Mouse (Mus musculus) liver, embryonic 16.5 days (tissue): ENCODE results near the gene Gpt2. TPM values are rescaled to one million over a fixed set of nuclear protein-coding genes. Genes with fewer than 3 reads are reported as not detected.

ENCODE experiments used
- ATAC-seq: fragments of 200-750 bp; cut with Nextera tagmentation; 2 replicates; pipeline ENCODE4 v1.8.0; 2017; ENCODE audit warnings: low read depth, mild to moderate bottlenecking, moderate number of reproducible peaks, moderate library complexity
- H3K27ac ChIP-seq: fragments of 300-500 bp; sonication (generic); 2 replicates; pipeline ENCODE4 v1.5.1; 2014; ENCODE audit warnings: mild to moderate bottlenecking, low read length
- H3K27me3 ChIP-seq: fragments of 300-500 bp; sonication (generic); 2 replicates; pipeline ENCODE4 v1.6.1; 2014; ENCODE audit warnings: low read depth, low read length, mixed read lengths; ENCODE audit not compliant: control insufficient read depth, insufficient read depth
- H3K36me3 ChIP-seq: fragments of 300-500 bp; sonication (generic); 2 replicates; pipeline ENCODE4 v1.6.1; 2014; ENCODE audit warnings: mild to moderate bottlenecking; ENCODE audit not compliant: control insufficient read depth, insufficient read depth
- H3K4me1 ChIP-seq: fragments of 300-500 bp; sonication (generic); 2 replicates; pipeline ENCODE4 v1.6.1; 2014; ENCODE audit warnings: low read depth, low read length, mixed read lengths; ENCODE audit not compliant: control insufficient read depth
- H3K4me2 ChIP-seq: fragments of 300-500 bp; sonication (generic); 2 replicates; pipeline ENCODE4 v1.6.1; 2014; ENCODE audit warnings: low read depth, low read length, mixed read lengths
- H3K4me3 ChIP-seq: fragments of 300-500 bp; sonication (generic); 2 replicates; pipeline ENCODE4 v1.5.1; 2014; ENCODE audit warnings: low read depth, mild to moderate bottlenecking, low read length
- H3K9ac ChIP-seq: fragments of 300-500 bp; sonication (generic); 2 replicates; pipeline ENCODE4 v1.6.1; 2014; ENCODE audit warnings: low read depth, low read length
- H3K9me3 ChIP-seq: fragments of 300-500 bp; sonication (generic); replicated peaks from 2 replicates; pipeline ENCODE4 v1.6.1; 2016; ENCODE audit warnings: low read length; ENCODE audit not compliant: control insufficient read depth
- WGBS: fragments of 180-500 bp; shearing (Covaris S2); extraction: QIAGEN DNeasy Blood & Tissue Kit; methylation state at CpG from one replicate; pipeline ENCODE4 v1.1.7; 2014; ENCODE audit not compliant: insufficient replicate concordance; 5-methylcytosine and 5-hydroxymethylcytosine counted together
- polyA plus RNA-seq: library from polyadenylated mRNA; unstranded; fragments of >200 nt; fragmentation: Nextera tagmentation; extraction: Ambion mirVana; gene quantifications from 2 replicates; pipeline ENCODE4 v1.2.1, GENCODE M21; 2015

Gene Gpt2
- polyA plus RNA-seq, 1 experiment from 2014 or later: 27.1 TPM

- no peaks in the 10 kb centered on the region for H3K36me3 ChIP-seq
- H3K9me3 ChIP-seq: no peaks in the 10 kb centered on the region
- H3K9ac ChIP-seq: no peak overlapping the region
- H3K4me1 ChIP-seq: no peaks in the 10 kb centered on the region; the same call in none of the 2 replicates
- WGBS: 69% methylated on average over 6 of the region's 6 CpGs
- H3K27me3 ChIP-seq: no peaks in the 10 kb centered on the region
- H3K4me2 ChIP-seq: no peak overlapping the region
- no peak for ATAC-seq
- H3K27ac ChIP-seq: no peak overlapping the region
- H3K4me3 ChIP-seq: no peak overlapping the region
These were observed 12.3 kb downstream of the Gpt2 start for GRCm38 (mm10) chr8:85504704-85505103.

- H3K27ac ChIP-seq: peak overlapping the region; percentile 50
- no peaks in the 10 kb centered on the region; the same call in none of the 2 replicates for H3K4me1 ChIP-seq
- WGBS: 55% methylated on average over 4 of the region's 4 CpGs
- H3K27me3 ChIP-seq: no peaks in the 10 kb centered on the region
- H3K36me3 ChIP-seq: no peaks in the 10 kb centered on the region
- peak; percentile 73 for ATAC-seq
- H3K9me3 ChIP-seq: no peaks in the 10 kb centered on the region
- H3K4me2 ChIP-seq: no peak overlapping the region
- H3K9ac ChIP-seq: no peak overlapping the region
- H3K4me3 ChIP-seq: no peak overlapping the region
These were observed 14.2 kb downstream of the Gpt2 start for GRCm38 (mm10) chr8:85506620-85507019.

- H3K4me2 ChIP-seq: no peak overlapping the region
- WGBS: 58% methylated on average over 4 of the region's 4 CpGs
- no peak overlapping the region for H3K4me3 ChIP-seq
- no peak overlapping the region for H3K9ac ChIP-seq
- no peak overlapping the region for H3K27ac ChIP-seq
- no peaks in the 10 kb centered on the region; the same call in none of the 2 replicates for H3K4me1 ChIP-seq
- H3K27me3 ChIP-seq: no peaks in the 10 kb centered on the region
- H3K36me3 ChIP-seq: no peaks in the 10 kb centered on the region
- H3K9me3 ChIP-seq: no peaks in the 10 kb centered on the region
- no peak for ATAC-seq
These were observed 16.3 kb downstream of the Gpt2 start for GRCm38 (mm10) chr8:85508661-85509060.

- no peaks in the 10 kb centered on the region for H3K36me3 ChIP-seq
These were observed 19.9 kb downstream of the Gpt2 start for GRCm38 (mm10) chr8:85512234-85512633.

GRCm38 (mm10) chr8:85513283-85513682, 20.9 kb downstream of the Gpt2 start:
- H3K27ac ChIP-seq: no peak overlapping the region
- no peaks in the 10 kb centered on the region for H3K27me3 ChIP-seq
- no peak overlapping the region for H3K4me2 ChIP-seq
- ATAC-seq: no peak
- no peaks in the 10 kb centered on the region for H3K4me1 ChIP-seq
- no peak overlapping the region for H3K4me3 ChIP-seq
- WGBS: 72% methylated on average over 4 of the region's 4 CpGs
- H3K36me3 ChIP-seq: no peaks in the 10 kb centered on the region
- H3K9ac ChIP-seq: no peak overlapping the region
- H3K9me3 ChIP-seq: no peaks in the 10 kb centered on the region

More at GRCm38 (mm10) chr8:85512234-85512633, 19.9 kb downstream of the Gpt2 start:
- no peaks in the 10 kb centered on the region for H3K4me1 ChIP-seq
- H3K9me3 ChIP-seq: no peaks in the 10 kb centered on the region
- H3K27me3 ChIP-seq: no peaks in the 10 kb centered on the region
- 77% methylated on average over 8 of the region's 8 CpGs for WGBS
- no peak overlapping the region for H3K9ac ChIP-seq
- no peak overlapping the region for H3K4me2 ChIP-seq
- no peak overlapping the region for H3K27ac ChIP-seq
- H3K4me3 ChIP-seq: no peak overlapping the region
- no peak for ATAC-seq

GRCm38 (mm10) chr8:85515391-85515790, 23.0 kb downstream of the Gpt2 start:
- H3K36me3 ChIP-seq: no peaks in the 10 kb centered on the region
- H3K9ac ChIP-seq: no peak overlapping the region
- no peak overlapping the region for H3K4me2 ChIP-seq
- H3K4me1 ChIP-seq: no peaks in the 10 kb centered on the region
- no peaks in the 10 kb centered on the region for H3K27me3 ChIP-seq
- H3K27ac ChIP-seq: no peak overlapping the region
- ATAC-seq: 0 out of 2 replicates have a peak, but pooled peaks have one; percentile 24
- no peaks in the 10 kb centered on the region for H3K9me3 ChIP-seq
- H3K4me3 ChIP-seq: no peak overlapping the region
- WGBS: 49% methylated on average over 7 of the region's 7 CpGs

GRCm38 (mm10) chr8:85517336-85517735, 25.0 kb downstream of the Gpt2 start:
- no peak overlapping the region for H3K4me3 ChIP-seq
- H3K9me3 ChIP-seq: no peaks in the 10 kb centered on the region
- no peaks in the 10 kb centered on the region for H3K36me3 ChIP-seq
- no peaks in the 10 kb centered on the region for H3K27me3 ChIP-seq
- no peak overlapping the region for H3K9ac ChIP-seq
- H3K4me1 ChIP-seq: no peaks in the 10 kb centered on the region
- no peak for ATAC-seq
- H3K27ac ChIP-seq: no peak overlapping the region
- 70% methylated on average over 4 of the region's 4 CpGs for WGBS
- no peak overlapping the region for H3K4me2 ChIP-seq

GRCm38 (mm10) chr8:85517956-85518355, 25.6 kb downstream of the Gpt2 start:
- no peak for ATAC-seq
- H3K9ac ChIP-seq: no peak overlapping the region
- H3K4me1 ChIP-seq: no peaks in the 10 kb centered on the region
- 66% methylated on average over 10 of the region's 10 CpGs for WGBS
- no peaks in the 10 kb centered on the region for H3K27me3 ChIP-seq
- no peak overlapping the region for H3K4me2 ChIP-seq
- no peak overlapping the region for H3K4me3 ChIP-seq
- no peaks in the 10 kb centered on the region for H3K9me3 ChIP-seq
- H3K36me3 ChIP-seq: no peaks in the 10 kb centered on the region
- no peak overlapping the region for H3K27ac ChIP-seq

GRCm38 (mm10) chr8:85520586-85520985, 28.2 kb downstream of the Gpt2 start:
- Histone ChIP-seq H3K9me3 (no peaks in the 10 kb centered on the region), H3K4me2 (no peak overlapping the region), H3K27ac (no peak overlapping the region), H3K4me1 (no peaks in the 10 kb centered on the region), H3K9ac (no peak overlapping the region), H3K27me3 (no peaks in the 10 kb centered on the region), H3K4me3 (no peak overlapping the region), H3K36me3 (no peaks in the 10 kb centered on the region)
- WGBS: 71% methylated on average over 4 of the region's 4 CpGs
- ATAC-seq: no peak
